Mouse (Mus musculus): ENCODE measurements at regions not wholly inside any gene's neighbourhood (a gene's known extent, or its start where the extent isn't known, plus 50 kb on each side); places are given as distances from the start of the nearest gene placed in this dataset.

GRCm38 (mm10) chr6:98452277-98452676, 109.7 kb upstream of the Gm765 start:
- DNase-seq (ENCODE audit: low spot score): no peak

- no peak for DNase-seq (ENCODE audit: low spot score)
These were observed 93.1 kb upstream of the Gm765 start for GRCm38 (mm10) chr6:98435676-98436075.

GRCm38 (mm10) chr6:98433286-98433685, 90.7 kb upstream of the Gm765 start:
- DNase-seq (ENCODE audit: low spot score): no peak

- no peak for DNase-seq (ENCODE audit: low spot score)
These were observed 86.6 kb upstream of the Gm765 start for GRCm38 (mm10) chr6:98429120-98429519.

- DNase-seq (ENCODE audit: low spot score): no peak
These were observed 60.1 kb upstream of the Gm765 start for GRCm38 (mm10) chr6:98402605-98403004.

GRCm38 (mm10) chr6:98394589-98394988, 52.0 kb upstream of the Gm765 start:
- DNase-seq (ENCODE audit: low spot score): no peak

Measured in T-cell, adult 2 months (primary cell).